Mouse (Mus musculus) CD4-positive, CD25-positive, alpha-beta regulatory T cell, adult 4 months (primary cell): ENCODE results near the gene Guca1b. TPM values are rescaled to one million over a fixed set of nuclear protein-coding genes. Genes with fewer than 3 reads are reported as not detected.
A peak's percentile ranks its signal among the peaks of the same experiment; 100 is the strongest.
"Not testable (repeated sequence)": the region's sequence is repeated elsewhere in the genome, so short reads cannot be mapped to it uniquely, and the experiment has no call there.

ENCODE experiments used
- ATAC-seq: one replicate; pipeline ENCODE4 v1.8.0; 2017
- polyA plus RNA-seq, 2 experiments: library from polyadenylated mRNA; unstranded; fragments of 100-300 nt; shearing (Covaris generic); gene quantifications; one replicate each; pipeline ENCODE4 v1.2.1; 2017

Guca1b gene
- polyA plus RNA-seq, 2 experiments from 2014 or later: 2.0 to 3.2 TPM

DNA sequence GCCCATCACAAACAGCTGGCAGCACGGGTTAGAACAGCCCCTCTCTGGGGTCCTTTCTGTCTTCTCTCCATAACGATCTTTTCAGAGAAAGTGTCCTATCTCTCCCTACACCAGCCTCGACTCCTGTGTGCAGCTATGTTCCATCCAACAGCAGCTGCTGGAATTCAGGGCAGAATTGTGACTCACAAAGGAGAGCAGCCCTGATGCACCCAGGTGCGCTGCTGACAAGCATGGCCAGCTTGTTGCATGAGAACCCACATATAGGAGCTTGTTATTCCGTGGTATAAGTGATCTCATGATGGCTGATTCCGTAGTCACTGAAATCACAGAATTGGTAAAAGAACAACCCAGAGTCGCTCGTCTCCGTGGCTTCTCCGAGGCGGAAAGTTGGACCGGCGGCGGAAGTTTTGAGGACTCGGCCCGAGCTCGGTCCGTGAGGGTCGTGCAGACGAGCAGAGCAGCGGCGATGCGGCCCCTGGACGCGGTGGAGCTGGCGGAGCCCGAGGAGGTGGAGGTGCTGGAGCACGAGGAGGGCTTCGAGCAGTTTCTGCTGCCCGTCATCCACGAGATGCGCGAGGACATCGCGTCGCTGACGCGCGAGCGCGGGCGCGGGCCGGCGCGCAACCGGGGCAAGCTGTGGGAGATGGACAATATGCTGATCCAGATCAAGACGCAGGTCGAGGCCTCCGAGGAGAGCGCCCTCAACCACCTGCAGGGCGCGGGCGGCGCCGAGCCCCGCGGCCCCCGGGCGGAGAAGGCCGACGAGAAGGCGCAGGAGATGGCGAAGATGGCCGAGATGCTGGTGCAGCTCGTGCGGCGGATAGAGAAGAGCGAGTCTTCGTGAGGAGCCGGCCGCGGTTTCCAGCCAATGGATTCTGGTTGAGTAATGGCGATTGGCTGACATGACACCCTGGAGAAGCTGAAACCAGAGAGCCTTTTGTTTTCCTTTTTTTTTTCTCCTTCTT lies 25.0 kb downstream of the Guca1b start:
- ATAC-seq: peak; percentile 32

DNA sequence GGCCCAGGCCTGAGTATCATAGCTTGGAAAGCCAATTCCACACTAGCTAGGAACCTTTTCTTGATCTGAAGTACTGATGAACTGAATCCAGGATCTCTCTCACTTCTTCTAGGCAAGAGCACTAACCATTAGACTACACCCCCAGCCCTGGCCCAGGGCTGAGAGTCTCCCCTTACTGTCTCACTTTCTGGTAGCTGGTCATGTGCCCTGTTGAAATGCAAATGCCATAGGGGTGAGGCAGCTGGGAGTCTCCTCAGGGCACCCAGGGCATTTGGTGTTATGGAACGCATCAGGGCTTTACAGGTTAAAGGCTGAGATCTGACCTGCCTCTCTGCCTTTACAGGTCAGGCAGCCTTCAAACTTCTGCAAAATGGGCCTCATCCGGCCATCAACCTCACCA lies 35.0 kb downstream of the Guca1b start:
- ATAC-seq: no peak

DNA sequence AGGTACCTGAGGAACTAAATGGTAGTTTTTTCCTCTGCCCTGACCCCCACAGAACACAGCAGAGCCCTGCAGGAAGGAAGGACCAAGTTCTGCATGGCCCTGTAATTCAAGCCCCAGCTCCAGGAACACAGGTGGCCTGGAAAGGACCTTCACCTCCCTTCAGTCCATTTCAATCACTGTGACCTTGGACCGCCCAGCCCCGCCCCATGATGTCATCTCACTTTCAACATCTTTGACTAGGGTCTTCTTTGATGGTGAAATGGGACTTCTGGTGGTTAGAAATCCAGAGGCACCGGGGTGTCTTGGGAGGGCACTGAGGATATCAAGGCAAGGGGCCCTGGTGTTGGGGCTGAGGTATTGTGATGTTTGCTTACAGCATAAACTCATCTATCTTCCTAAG lies 36.4 kb downstream of the Guca1b start:
- ATAC-seq: no peak

DNA sequence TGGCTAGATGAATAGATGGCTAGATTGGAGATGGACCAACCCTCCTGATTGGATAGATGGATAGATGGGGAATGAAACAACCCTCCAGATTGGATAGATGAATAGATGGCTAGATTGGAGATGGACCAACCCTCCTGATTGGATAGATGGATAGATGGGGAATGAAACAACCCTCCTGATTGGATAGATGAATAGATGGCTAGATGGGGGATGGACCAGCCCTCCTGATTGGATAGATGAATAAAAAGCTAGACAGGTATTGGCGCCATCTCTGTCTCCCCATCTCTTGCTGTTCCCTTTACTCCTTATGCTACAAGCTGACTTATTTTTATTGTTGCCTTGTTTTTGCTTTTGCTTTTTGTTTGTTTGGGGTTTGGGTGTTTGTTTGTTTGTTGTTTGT lies 37.4 kb downstream of the Guca1b start:
- ATAC-seq: not testable (repeated sequence)

DNA sequence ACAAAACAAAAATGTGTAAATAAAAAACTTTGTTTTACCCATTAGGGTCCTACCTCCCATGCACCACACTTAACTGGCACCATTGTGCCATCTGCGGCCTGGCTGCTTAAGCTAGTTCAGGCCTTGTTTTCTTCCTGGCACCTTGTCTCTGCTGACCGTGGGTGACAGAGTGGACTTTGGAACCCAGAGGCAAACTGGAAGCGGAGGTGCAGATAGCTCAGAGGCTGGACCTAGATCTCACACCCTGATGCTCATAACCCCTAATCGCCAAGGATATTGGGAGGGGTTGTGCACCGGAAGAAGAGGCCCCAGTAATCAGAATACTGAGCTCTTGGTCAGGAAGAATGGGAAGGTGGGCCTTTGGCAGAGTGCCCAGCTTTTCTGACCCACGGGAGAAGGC lies 39.0 kb downstream of the Guca1b start:
- no peak for ATAC-seq

DNA sequence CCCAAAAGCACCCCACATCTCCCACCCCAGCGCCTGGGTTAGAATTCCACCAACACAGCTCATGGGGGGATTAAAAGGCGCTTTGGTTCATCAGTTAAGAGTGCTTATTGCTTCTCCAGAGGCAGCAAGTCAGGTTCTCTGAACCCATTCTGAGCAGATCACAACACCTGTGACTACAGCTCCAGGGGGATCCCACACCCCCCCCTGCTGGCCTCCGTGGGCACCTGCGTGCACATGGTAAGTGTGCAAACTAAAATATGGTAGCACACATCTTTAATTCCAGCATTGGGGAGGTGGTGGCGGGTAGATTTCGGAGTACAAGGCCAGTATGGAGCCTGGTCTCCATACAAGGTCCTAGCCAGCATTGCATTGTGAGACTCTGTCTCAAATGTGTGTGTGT lies 42.1 kb downstream of the Guca1b start:
- ATAC-seq: no peak

DNA sequence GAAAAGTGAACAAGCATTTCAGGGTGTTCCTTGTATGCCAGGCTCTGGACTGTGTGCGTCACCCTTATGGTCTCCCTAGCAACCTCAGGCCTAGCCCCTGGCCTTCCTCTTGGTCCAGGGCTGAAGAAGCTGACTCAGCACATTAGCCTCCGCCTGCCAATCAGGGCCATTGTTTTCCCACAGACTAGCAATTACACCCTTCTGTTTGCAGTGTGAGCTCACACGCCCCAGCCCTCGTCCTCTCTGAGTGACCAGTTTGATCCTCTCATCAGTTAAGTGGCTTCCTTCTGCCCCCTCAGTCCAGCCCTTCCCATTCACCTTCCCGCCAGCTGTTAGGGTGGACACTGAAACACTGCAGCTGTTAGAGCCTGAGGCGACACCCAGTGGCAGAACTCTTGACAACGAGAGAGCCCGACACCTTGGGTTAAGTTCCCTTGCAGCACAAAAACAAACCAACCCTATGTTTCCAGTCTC lies 43.7 kb downstream of the Guca1b start:
- no peak for ATAC-seq

DNA sequence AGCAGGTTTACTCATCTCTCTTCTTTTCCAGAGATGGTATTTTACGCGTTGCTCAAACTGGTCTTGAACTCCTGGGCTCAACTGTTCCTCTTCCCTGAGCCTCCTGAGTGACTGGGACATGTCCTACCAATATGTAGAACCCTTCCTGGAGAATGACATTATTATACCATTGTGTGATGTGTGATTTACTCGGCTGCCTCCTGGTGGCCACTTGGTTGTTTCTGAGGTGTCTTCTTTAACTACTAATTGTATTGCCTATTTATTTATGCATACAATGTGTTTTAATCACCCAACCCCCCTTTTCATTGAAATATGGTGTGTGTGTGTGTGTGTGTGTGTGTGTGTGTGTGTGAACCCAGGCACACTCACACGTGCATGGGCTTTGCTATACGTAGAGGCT lies 45.6 kb downstream of the Guca1b start:
- no peak for ATAC-seq

DNA sequence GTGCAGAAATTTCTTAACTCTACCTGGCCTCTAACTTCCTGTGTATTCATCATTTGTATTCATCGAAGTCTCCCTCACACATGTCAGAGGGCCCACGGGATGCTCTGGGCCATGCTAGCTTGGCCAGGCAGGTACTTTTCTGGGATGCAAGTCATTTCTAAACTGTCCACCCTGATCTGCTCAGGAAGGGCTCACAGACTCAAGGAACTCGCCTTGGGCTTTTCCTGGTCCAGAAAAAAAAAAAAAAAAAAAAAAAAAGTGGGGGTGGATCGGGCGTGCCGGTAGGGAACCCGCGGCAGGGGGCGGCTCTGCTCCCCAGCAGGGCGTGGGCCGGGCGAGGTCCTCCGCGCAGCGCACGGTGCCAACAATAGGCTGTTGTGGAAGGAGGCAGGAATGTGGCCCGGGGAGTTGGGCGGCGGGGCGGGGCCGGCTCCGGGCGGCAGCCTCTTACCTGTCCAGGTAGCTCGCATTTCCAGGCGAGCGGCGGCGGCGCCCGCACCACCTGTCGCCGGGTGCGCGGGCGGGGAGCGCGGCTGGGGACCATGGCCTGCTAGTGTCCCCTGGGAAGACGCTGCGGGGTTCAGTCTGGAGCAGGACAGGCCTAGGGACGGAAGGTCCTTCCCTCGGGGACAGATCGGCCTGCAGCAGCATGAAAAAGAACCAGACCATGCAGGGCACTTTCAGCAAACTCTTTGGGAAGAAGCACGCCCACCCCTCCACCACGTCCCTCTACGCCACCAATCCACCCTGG lies 51.1 kb downstream of the Guca1b start, which contains the start of gene AI661453:
TSS of gene AI661453 (plus strand) at position 460 of the 751 bp plus-strand sequence.
- ATAC-seq: peak; percentile 37

DNA sequence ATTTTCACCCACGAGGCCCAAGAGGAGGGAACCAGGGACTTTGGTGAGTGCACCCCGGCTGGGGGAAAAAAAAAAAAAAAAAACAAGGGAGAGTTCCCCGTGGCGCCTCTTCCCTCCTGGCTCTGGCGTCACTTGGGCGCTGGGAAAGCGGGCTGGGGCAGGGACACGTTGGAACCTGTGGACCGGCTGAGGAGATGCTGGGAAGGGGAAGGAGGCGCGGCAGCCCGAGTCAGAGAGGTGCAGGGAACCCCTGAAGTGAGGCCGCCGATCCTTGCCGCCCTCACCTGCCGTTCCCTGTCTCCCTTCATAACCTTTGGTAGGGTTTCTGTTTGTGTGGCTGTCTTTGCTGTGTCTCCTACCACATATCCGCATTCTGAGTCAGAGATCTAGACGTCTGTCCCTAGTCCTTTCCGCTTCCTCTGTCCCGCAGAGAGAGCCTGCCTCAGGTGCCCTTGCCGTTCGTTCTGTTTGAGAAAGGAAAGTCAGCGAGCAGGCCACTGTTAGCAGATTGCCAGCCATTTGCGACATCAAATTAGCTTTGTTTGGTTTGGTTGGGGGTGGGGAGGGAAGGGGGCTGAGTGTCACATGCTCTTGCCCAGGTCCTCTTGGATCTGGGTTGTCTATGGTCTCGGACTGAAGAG lies 51.8 kb downstream of the Guca1b start, which contains the start of gene 1700001C19Rik:
TSS of gene 1700001C19Rik (minus strand) at position 470 of the 641 bp plus-strand sequence.
- ATAC-seq: peak; percentile 62

DNA sequence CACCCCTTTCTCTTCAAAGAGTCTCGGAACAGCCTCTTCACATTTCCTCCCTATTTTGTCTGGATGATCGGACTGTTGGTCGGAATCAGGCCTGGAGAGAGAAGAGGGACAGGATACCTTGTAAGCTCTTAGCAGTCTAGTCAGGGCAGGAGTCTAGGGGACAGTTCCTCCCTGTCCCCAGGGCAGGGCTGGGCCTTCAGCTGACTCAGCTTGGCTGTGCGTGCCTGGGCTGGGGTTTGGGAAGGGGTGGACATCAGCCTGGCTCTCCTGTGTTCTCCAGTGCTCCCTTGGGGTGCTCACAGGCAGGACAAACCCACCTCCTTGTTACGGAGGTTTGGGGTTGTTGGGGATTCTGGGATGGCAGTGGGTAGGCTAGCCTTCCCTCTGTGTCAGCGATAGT lies 53.4 kb downstream of the Guca1b start:
- no peak for ATAC-seq

DNA sequence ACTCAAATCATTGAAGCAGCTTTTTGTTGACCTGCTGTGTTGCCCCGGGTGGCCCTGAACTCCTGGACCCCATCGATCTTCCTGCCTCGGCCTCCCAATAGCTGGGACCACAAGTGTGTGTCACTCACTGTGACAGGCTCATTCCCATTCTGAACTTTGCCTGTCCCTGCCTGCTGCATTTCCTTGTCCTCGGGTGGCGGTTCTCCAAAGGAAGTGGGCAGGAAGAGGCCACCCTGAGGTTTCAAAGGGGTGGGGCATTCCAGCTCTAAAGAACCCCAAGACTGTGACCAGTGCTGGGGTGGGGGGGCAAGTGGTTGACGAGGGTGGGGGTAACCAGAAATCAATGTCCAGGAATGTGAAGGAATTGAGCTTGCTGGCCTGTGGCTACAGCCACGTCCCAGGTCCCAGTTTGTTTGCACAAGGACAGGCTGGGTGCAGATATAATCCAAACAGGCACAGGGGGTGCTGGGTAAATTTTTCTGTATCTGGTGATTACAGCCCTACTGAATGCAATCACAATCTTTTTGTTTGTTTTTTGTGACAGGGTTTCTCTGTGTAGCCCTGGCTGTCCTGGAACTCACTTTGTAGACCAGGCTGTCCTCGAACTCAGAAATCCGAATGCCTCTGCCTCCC lies 54.3 kb downstream of the Guca1b start:
- no peak for ATAC-seq

DNA sequence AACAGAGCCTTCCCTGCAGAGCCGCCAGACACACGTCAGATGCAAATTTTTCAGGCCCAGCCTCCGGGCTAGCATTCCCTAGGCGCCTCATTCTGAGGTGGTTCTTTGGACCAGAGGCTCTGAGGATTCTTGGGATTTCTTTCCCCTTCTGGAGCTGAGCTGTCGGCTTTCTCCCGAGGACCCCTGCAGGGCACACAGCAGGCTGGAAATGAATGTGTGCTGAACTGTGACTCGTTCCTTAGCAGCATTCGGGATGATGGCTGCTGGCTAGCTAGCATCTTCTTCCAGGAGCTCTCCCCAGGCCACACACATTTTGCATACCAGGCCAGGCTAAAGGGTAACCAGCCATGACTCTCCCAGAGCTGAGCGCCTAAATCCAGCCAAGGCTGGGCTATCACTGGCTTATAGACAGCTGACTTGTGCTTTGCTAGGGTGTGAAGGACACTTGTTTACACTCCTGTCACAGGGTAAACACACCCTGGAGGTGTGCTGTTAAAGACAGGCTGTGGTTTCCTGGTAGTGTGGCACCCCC lies 55.2 kb downstream of the Guca1b start:
- no peak for ATAC-seq

DNA sequence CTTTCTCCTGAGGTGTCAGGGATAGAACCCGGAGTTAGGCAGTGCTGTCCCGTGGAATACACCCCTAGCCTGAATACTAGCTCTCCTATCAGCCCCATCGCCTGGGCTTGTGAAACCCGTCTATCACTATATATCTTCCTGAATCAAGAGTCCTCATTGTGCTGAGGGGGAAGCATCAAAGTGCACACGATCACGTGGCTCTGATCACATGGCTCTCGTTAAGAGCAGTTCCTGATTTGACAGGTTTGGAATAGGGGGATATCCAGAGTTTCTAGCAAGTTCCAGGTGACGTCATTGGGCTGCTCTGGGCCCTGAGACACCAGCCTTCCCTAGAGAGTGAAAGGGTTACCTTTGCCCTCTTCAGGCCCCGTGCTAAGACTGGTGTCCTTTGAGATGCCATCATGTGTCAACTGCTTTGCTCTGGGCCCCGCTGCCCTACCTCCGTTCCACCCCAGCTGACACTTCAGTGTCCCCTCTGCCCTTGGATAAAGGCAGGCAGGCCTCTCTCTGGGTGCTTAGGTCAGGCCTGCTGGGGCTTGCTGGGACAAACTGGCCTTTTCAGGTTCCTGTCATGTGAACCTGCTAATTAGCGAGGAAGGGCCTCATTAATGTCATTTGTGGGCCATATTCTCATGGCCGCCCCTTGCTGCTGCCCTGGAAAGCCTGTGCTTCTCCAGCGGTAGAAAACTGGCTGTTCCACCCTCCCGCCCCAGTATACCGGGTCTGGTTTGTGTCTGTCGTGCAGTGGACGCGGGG lies 56.3 kb downstream of the Guca1b start:
- no peak for ATAC-seq

DNA sequence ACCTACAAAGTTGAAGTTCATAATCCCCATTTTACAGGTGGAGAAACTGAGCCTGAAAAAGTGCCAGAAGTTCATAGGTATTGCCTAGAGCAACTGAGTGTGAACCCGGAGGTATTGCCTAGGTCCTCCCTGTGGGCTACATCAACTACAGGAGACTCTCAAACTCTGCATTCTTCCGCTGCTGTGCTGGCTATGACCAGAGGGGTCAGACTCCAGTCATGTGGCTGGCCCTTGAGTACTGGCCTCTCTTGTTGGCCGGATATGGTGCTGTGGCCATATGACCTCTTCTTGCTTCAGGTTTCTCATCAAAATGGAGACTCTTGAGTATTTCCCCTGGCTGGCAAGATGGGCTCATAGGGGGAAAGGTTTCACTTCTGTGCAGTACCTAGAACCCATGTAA lies 57.1 kb downstream of the Guca1b start:
- no peak for ATAC-seq

Other genes with a start within 250 kb of the Guca1b start
- gene Mrps10, start 16.5 kb upstream of the Guca1b start, polyA plus RNA-seq: 10 to 100 TPM; 29.1 to 37.6 TPM
- not detected for gene Guca1a, start 15.2 kb downstream of the Guca1b start, polyA plus RNA-seq
- not detected for gene AI661453, start 51.2 kb downstream of the Guca1b start, polyA plus RNA-seq
- gene 1700001C19Rik, start 52.0 kb downstream of the Guca1b start, polyA plus RNA-seq: not detected
- gene Taf8, start 116.9 kb downstream of the Guca1b start, polyA plus RNA-seq: 10 to 100 TPM; 61.1 to 95.4 TPM
- gene Ccnd3, start 119.7 kb downstream of the Guca1b start, polyA plus RNA-seq: 100 to 1,000 TPM; 149 to 151 TPM
- gene Bysl, start 226.1 kb downstream of the Guca1b start, polyA plus RNA-seq: 10 to 100 TPM; 10.6 to 14.2 TPM
- gene Med20, start 226.2 kb downstream of the Guca1b start, polyA plus RNA-seq: 10 to 100 TPM; 36.0 to 37.0 TPM
- gene Gm20517, start 226.2 kb downstream of the Guca1b start, polyA plus RNA-seq: under 1 TPM in 1 of 2 experiments, not detected in 1; 0.73 TPM
- gene Usp49, start 245.3 kb downstream of the Guca1b start, polyA plus RNA-seq: under 1 TPM; 0.43 to 0.78 TPM